Mouse (Mus musculus) liver, adult 2 months (tissue): ENCODE measurements around the gene Rad51b.

Experiments used
- CTCF ChIP-seq: fragments of 200-500 bp; IDR thresholded peaks from 2 replicates; pipeline ENCODE4 v1.5.1; 2011; ENCODE audit warnings: low read depth, low read length, control low read depth
- POLR2A ChIP-seq: fragments of 200-500 bp; IDR thresholded peaks from 2 replicates; pipeline ENCODE4 v1.6.1; 2011; ENCODE audit warnings: low read length, control low read depth; ENCODE audit not compliant: insufficient read depth; ENCODE audit errors: extremely low read depth

- TF ChIP-seq POLR2A (no peak), CTCF (no peak)
Measured at GRCm38 (mm10) chr12:79493481-79493880, 196.4 kb downstream of the Rad51b start.
